Mouse (Mus musculus) heart, adult 2 months (tissue): ENCODE measurements around the gene Wnt3a. TPM values are rescaled to one million over a fixed set of nuclear protein-coding genes. Genes with fewer than 3 reads are reported as not detected.

Experiments used
- DNase-seq, 2 experiments: peaks; one replicate each; pipeline ENCODE4 v3.0.0; 2021
- H3K27ac ChIP-seq: fragments of 200-600 bp; 2 replicates; pipeline ENCODE4 v1.8.1; 2022
- H3K27me3 ChIP-seq: fragments of 200-500 bp; 2 replicates; pipeline ENCODE4 v1.6.1; 2012; ENCODE audit warnings: mild to moderate bottlenecking, low read length, inconsistent platforms, mixed read lengths; ENCODE audit not compliant: control insufficient read depth, insufficient read depth
- H3K36me3 ChIP-seq: fragments of 200-500 bp; 2 replicates; pipeline ENCODE4 v1.6.1; 2012; ENCODE audit warnings: low read length, inconsistent platforms; ENCODE audit not compliant: control insufficient read depth, insufficient read depth
- H3K4me1 ChIP-seq: fragments of 200-500 bp; 2 replicates; pipeline ENCODE4 v1.6.1; 2011; ENCODE audit warnings: low read length; ENCODE audit not compliant: control insufficient read depth, insufficient read depth
- H3K4me3 ChIP-seq: fragments of 200-600 bp; 2 replicates; pipeline ENCODE4 v1.8.1; 2022
- H3K79me2 ChIP-seq: fragments of 200-500 bp; replicated peaks from 2 replicates; pipeline ENCODE4 v1.6.1; 2012; ENCODE audit warnings: mild to moderate bottlenecking, inconsistent platforms, low read length, moderate library complexity, mixed read lengths; ENCODE audit not compliant: control insufficient read depth, insufficient read depth
- H3K9ac ChIP-seq: fragments of 200-500 bp; 2 replicates; pipeline ENCODE4 v1.6.1; 2012; ENCODE audit warnings: low read depth, mild to moderate bottlenecking, control low read depth, inconsistent platforms, low read length, mixed read lengths
- CTCF ChIP-seq: fragments of 200-600 bp; IDR thresholded peaks from 2 replicates; pipeline ENCODE4 v1.8.1; 2022; ENCODE audit warnings: antibody characterized with exemption, mild to moderate bottlenecking, moderate library complexity
- EP300 ChIP-seq: fragments of 200-500 bp; IDR thresholded peaks from 2 replicates; pipeline ENCODE4 v1.6.1; 2011; ENCODE audit warnings: low read depth, low read length, control low read depth; ENCODE audit not compliant: insufficient read depth
- POLR2A ChIP-seq: fragments of 200-500 bp; IDR thresholded peaks from 2 replicates; pipeline ENCODE4 v1.6.1; 2011; ENCODE audit warnings: mild to moderate bottlenecking, low read depth, low read length, control low read depth; ENCODE audit not compliant: insufficient read depth
- WGBS: fragments of 180-500 bp; shearing (Covaris S2); methylation state at CpG from one replicate; pipeline ENCODE4 v1.1.7; 2018; 5-methylcytosine and 5-hydroxymethylcytosine counted together
- intact Hi-C: fragments of 180-260 bp; cut with DNase I; formaldehyde crosslinking; loops from one replicate; pipeline ENCODE4 v1.15.1; 2025
- polyA plus RNA-seq: library from polyadenylated mRNA; depleted of rRNA; stranded (reverse); fragments of >200 nt; gene quantifications from 2 replicates; pipeline ENCODE4 v1.2.3, GENCODE M21; 2012
- total RNA-seq, 2 experiments: library from RNA; stranded (reverse); gene quantifications; 2 replicates each; pipeline ENCODE4 v1.2.3; 2021

The Wnt3a gene
- total and polyA plus RNA-seq, 3 experiments = not detected

DNA sequence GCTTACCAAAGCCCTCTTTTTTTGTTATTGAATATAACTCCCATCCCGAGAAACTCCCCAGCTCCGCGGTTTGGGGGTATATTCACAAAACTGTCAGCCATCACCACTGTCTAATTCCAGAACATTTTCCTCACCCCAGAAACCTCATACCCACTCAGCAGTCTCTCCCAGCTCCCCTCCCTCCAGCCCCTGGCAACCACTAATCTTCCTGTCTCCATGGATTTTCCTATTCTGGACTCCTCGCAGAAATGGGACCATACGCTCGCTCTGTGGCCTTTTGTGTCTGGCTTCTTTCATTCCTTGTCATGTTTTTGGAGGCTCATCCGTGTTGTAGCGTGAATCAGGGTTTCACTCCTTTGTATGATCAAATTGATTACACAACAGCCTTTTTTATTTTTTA lies 19.4 kb upstream of the Wnt3a start:
- Histone ChIP-seq H3K4me1 (peaks cover 2% of the 10 kb centered on the region; the same call in 1 of the 2 replicates), H3K4me3 (no peak overlapping the region), H3K36me3 (no peaks in the 10 kb centered on the region), H3K27ac (no peak overlapping the region), H3K79me2 (0 out of 2 replicates have a peak, but pooled peaks cover 4% of the 10 kb centered on the region), H3K27me3 (no peaks in the 10 kb centered on the region), H3K9ac (no peak overlapping the region)
- intact Hi-C loops = loop anchor here (2.0 to 5.0 kb wide), 3 partner anchors 21 to 257 kb away; no protein-coding TSS in a partner anchor
- 62% methylated on average over 8 of the region's 8 CpGs for WGBS
- DNase-seq = peak in 1 of 2 experiments; percentile 32
- no peak for TF ChIP-seq EP300
- TF ChIP-seq POLR2A = no peak
- no peak for TF ChIP-seq CTCF

- H3K27me3 ChIP-seq = no peaks in the 10 kb centered on the region
- H3K4me3 ChIP-seq = no peak overlapping the region
Measured at GRCm38 (mm10) chr11:59309106-59309805, 18.7 kb upstream of the Wnt3a start.

DNA sequence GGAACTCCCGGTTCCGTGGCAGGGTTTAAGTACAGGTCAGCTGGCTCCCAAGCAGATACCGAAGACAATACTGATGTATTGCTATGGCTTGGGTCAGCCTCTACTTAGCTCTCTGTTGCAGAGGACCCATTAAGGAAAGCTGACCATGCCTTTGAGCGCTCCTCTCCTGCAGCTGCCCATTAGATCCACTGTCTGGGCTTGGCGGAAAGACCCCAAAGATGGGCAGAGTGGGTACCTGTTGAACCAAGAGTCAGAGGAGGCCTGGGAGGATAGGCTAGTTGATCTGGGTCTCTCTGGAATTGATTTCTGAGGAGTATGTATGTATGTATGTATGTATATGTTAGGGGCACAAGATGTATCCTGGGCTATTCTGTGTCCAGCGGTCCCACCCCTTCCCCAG lies 18.1 kb upstream of the Wnt3a start:
- intact Hi-C loops = loop anchor here (1.0 to 5.0 kb wide), 4 partner anchors 22 to 259 kb away; no protein-coding TSS in a partner anchor
- TF ChIP-seq EP300 (no peak), POLR2A (no peak), CTCF (no peak)
- Histone ChIP-seq H3K4me3 (no peak overlapping the region), H3K4me1 (peaks cover 2% of the 10 kb centered on the region; the same call in 1 of the 2 replicates), H3K36me3 (no peaks in the 10 kb centered on the region), H3K27me3 (no peaks in the 10 kb centered on the region), H3K9ac (no peak overlapping the region), H3K27ac (peak overlapping the region; percentile 65), H3K79me2 (0 out of 2 replicates have a peak, but pooled peaks cover 2% of the 10 kb centered on the region)
- DNase-seq = no peak
- 55% methylated on average over 6 of the region's 6 CpGs for WGBS

More at GRCm38 (mm10) chr11:59309106-59309805, 18.7 kb upstream of the Wnt3a start:
- intact Hi-C loops = loop anchor here (2.0 to 5.0 kb wide), 3 partner anchors 22 to 258 kb away; no protein-coding TSS in a partner anchor
- H3K79me2 ChIP-seq = 0 out of 2 replicates have a peak, but pooled peaks cover 3% of the 10 kb centered on the region
- no peaks in the 10 kb centered on the region for H3K36me3 ChIP-seq
- H3K4me1 ChIP-seq = peaks cover 2% of the 10 kb centered on the region; the same call in 1 of the 2 replicates
- H3K9ac ChIP-seq = no peak overlapping the region
- DNase-seq = peak; percentile 53 to 70
- peak overlapping the region; percentile 65 for H3K27ac ChIP-seq
- TF ChIP-seq POLR2A (no peak), EP300 (no peak), CTCF (no peak)
- 40% methylated on average over 12 of the region's 12 CpGs for WGBS

DNA sequence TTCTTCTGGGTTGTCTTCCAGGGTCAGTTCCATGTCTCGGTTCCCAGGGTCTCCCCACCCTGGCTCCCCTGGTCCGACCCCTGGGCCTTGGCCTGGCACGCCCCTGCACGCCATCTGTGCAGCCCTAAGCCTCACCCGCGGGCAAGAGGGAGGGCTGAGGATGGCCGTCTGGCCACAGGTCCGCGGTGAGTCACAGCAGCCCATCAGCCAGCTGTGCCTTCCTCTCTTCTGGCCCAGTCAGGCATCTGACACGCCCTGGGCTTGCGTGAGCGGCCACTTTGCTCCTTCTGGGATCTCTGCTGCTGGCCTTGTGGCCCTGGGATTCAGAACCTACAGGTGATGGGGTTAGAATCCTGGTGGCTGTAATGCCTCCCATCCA lies 17.6 kb upstream of the Wnt3a start:
- peak in 1 of 2 experiments; percentile 50 for DNase-seq
- Histone ChIP-seq H3K27me3 (no peaks in the 10 kb centered on the region), H3K79me2 (0 out of 2 replicates have a peak, but pooled peaks cover under 1% of the 10 kb centered on the region), H3K9ac (0 out of 2 replicates have a peak overlapping the region, but pooled peaks have one; percentile 10), H3K4me3 (no peak overlapping the region; the same call in 1 of the 2 replicates), H3K4me1 (peaks cover 2% of the 10 kb centered on the region; the same call in 1 of the 2 replicates), H3K36me3 (no peaks in the 10 kb centered on the region), H3K27ac (peak overlapping the region; percentile 4; the same call in 1 of the 2 replicates)
- TF ChIP-seq EP300 (no peak), POLR2A (no peak), CTCF (no peak)
- intact Hi-C loops = loop anchor here (1.0 to 5.0 kb wide), 4 partner anchors 23 to 259 kb away; no protein-coding TSS in a partner anchor
- 23% methylated on average over 12 of the region's 12 CpGs for WGBS

- TF ChIP-seq POLR2A (no peak), CTCF (peak; percentile 98), EP300 (0 out of 2 replicates have a peak, but pooled peaks have one; percentile 53)
- Histone ChIP-seq H3K27me3 (no peaks in the 10 kb centered on the region), H3K4me1 (peaks cover 2% of the 10 kb centered on the region; the same call in 1 of the 2 replicates), H3K4me3 (peak overlapping the region; percentile 63), H3K27ac (peak overlapping the region; percentile 68; the same call in 1 of the 2 replicates), H3K79me2 (no peaks in the 10 kb centered on the region), H3K36me3 (no peaks in the 10 kb centered on the region), H3K9ac (peak overlapping the region; percentile 89)
- DNase-seq = peak; percentile 86 to 89
- intact Hi-C loops = loop anchor here (1.0 to 5.0 kb wide), 4 partner anchors 23 to 260 kb away; no protein-coding TSS in a partner anchor
- WGBS = under 1% methylated on average over 45 of the region's 45 CpGs
Measured at GRCm38 (mm10) chr11:59307422-59308163, 17.0 kb upstream of the Wnt3a start.
